Mouse (Mus musculus) cerebellum, postnatal 10 days (tissue): ENCODE results near the gene Golga4.
A peak's percentile ranks its signal among the peaks of the same experiment; 100 is the strongest.

Experiments
- DNase-seq, 2 experiments: peaks; one replicate each; pipeline ENCODE4 v3.0.0; 2021; ENCODE audit warnings: mixed read lengths in 2 of 2

The Golga4 gene

GRCm38 (mm10) chr9:118489579-118490019 lies 16.5 kb upstream of the Golga4 start:
- DNase-seq = peak; percentile 89

GRCm38 (mm10) chr9:118491195-118491594 lies 14.9 kb upstream of the Golga4 start:
- no peak for DNase-seq

GRCm38 (mm10) chr9:118492932-118493698 lies 13.0 kb upstream of the Golga4 start:
- no peak for DNase-seq

- DNase-seq = no peak
Measured at GRCm38 (mm10) chr9:118494106-118494505, 12.0 kb upstream of the Golga4 start.

GRCm38 (mm10) chr9:118495933-118496332 lies 10.1 kb upstream of the Golga4 start:
- no peak for DNase-seq

- no peak for DNase-seq
Measured at GRCm38 (mm10) chr9:118496952-118497351, 9.1 kb upstream of the Golga4 start.

GRCm38 (mm10) chr9:118498061-118498460 lies 8.0 kb upstream of the Golga4 start:
- no peak for DNase-seq

GRCm38 (mm10) chr9:118500963-118501362 lies 5.1 kb upstream of the Golga4 start:
- DNase-seq = no peak

- no peak for DNase-seq
Measured at GRCm38 (mm10) chr9:118504656-118505055, 1.4 kb upstream of the Golga4 start.

- DNase-seq = peak; percentile 52 to 58
Measured at GRCm38 (mm10) chr9:118506404-118507231, 551 bp downstream of the Golga4 start.

- DNase-seq = no peak
Measured at GRCm38 (mm10) chr9:118507552-118507951, 1.5 kb downstream of the Golga4 start.

- no peak for DNase-seq
Measured at GRCm38 (mm10) chr9:118508601-118509000, 2.5 kb downstream of the Golga4 start.

- no peak for DNase-seq
Measured at GRCm38 (mm10) chr9:118510941-118511690, 5.0 kb downstream of the Golga4 start.

- no peak for DNase-seq
Measured at GRCm38 (mm10) chr9:118512681-118513233, 6.7 kb downstream of the Golga4 start.

GRCm38 (mm10) chr9:118515476-118515875 lies 9.4 kb downstream of the Golga4 start:
- no peak for DNase-seq

- no peak for DNase-seq
Measured at GRCm38 (mm10) chr9:118516162-118516561, 10.1 kb downstream of the Golga4 start.

- DNase-seq = no peak
Measured at GRCm38 (mm10) chr9:118517619-118518018, 11.6 kb downstream of the Golga4 start.

GRCm38 (mm10) chr9:118519101-118519500 lies 13.0 kb downstream of the Golga4 start:
- DNase-seq = no peak

GRCm38 (mm10) chr9:118520011-118520410 lies 13.9 kb downstream of the Golga4 start:
- peak; percentile 69 to 74 for DNase-seq

- DNase-seq = no peak
Measured at GRCm38 (mm10) chr9:118520858-118521257, 14.8 kb downstream of the Golga4 start.

GRCm38 (mm10) chr9:118521659-118522058 lies 15.6 kb downstream of the Golga4 start:
- DNase-seq = no peak

GRCm38 (mm10) chr9:118523738-118524137 lies 17.7 kb downstream of the Golga4 start:
- no peak for DNase-seq

- no peak for DNase-seq
Measured at GRCm38 (mm10) chr9:118527056-118527455, 21.0 kb downstream of the Golga4 start.
